Mouse (Mus musculus): ENCODE results near the gene Ndufc2.
"Not testable (repeated sequence)": the region's sequence is repeated elsewhere in the genome, so short reads cannot be mapped to it uniquely, and the experiment has no call there.

The Ndufc2 gene

DNA sequence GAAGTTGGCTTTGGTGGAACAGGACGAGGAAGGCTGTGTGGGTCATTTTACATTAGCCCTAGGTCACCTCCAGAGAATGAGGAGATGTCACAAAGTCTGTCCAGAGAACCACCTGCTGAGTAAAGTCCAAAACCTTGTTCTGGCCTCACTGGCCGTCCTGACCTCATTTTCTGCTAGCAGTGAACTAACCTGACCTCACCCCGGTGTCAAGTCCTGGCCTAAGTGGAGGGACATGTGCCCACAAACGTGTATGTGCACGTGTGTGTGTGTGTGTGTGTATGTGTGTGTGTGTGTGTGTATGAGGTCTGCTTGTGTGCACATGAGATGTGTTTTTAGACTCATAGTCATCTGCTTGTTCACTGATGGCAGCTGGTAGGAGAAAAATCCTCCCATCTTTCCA lies 24.0 kb downstream of the Ndufc2 start:
- in situ Hi-C loops (cut with MboI, MseI), result loop anchor here in 1 of 2 experiments (25.0 kb wide), 1 partner anchor 264 kb away; the partner anchor contains the start of gene Clns1a

DNA sequence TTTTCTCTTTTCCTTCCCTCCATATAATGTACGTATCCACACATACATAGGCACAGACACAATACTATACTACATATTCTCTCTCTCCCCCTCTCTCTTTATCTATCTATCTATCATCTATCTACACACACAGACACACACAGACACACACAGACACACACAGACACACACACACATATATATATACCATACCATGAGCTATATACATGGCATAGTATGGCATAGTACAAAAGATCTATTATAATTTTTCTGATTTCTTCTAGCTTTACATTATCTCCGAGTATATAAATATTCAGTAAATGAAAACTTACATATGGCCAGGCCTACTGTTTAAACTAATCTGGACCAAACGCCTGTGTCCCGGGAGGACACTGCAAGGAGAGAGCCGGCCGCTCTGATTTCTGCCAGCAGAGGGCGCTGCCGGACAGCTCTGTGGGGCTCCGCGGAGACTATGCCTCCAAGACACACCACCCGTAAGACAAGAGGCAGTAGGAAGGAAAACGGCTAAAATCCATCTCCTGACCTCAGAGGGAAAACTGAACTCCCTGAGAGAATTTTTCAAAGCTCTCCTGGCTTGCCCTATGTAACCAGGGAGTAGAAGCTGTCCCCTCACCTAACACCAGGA lies 24.9 kb downstream of the Ndufc2 start:
- in situ Hi-C loops (cut with MboI, MseI), result loop anchor here in 1 of 2 experiments (25.0 kb wide), 2 partner anchors 263 to 1113 kb away; partner anchors contain the start of gene Clns1a

DNA sequence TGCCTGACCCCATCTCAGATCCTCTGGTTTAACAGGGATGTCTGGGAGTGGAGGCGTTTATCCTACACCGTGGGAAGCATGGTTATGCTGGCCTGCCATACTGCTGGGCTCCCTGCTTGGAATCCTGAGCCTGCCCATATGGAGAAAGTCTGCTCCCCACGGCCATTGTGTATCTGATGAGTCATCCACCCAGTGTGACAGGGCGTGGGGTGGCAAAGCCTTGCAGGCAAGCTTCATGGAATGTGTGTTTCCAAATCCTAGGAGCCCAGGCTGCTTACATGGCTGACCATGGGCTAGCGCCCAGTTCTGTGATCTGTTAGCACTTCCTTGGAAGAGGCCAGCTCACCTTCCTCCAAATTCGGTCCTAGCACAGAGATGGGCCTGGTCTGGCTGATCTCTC lies 26.8 kb downstream of the Ndufc2 start:
- in situ Hi-C loops (cut with MboI, MseI), result loop anchor here in 1 of 2 experiments (25.0 kb wide), 1 partner anchor 1111 kb away; no protein-coding TSS in a partner anchor

DNA sequence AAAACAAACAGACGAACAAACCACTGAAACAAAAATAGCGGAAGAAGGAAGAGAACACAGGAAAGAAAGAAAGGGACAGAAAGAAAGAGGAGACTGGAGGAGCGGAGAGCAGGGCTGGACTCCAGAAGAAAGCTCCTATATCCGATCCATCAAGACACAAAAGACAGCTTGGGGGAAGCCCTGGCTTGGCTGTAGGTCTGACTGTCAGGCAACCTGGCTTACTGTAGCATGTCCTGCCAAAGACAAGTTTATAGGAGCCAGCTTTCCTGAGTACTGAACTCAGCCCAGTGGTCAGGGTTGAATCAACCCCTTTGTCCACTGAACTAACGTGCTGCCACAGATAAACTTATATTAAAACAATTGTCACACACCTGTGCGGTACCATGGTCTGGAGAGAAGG lies 27.5 kb downstream of the Ndufc2 start:
- in situ Hi-C loops (cut with MboI, MseI), result loop anchor here in 1 of 2 experiments (25.0 kb wide), 1 partner anchor 1110 kb away; no protein-coding TSS in a partner anchor

DNA sequence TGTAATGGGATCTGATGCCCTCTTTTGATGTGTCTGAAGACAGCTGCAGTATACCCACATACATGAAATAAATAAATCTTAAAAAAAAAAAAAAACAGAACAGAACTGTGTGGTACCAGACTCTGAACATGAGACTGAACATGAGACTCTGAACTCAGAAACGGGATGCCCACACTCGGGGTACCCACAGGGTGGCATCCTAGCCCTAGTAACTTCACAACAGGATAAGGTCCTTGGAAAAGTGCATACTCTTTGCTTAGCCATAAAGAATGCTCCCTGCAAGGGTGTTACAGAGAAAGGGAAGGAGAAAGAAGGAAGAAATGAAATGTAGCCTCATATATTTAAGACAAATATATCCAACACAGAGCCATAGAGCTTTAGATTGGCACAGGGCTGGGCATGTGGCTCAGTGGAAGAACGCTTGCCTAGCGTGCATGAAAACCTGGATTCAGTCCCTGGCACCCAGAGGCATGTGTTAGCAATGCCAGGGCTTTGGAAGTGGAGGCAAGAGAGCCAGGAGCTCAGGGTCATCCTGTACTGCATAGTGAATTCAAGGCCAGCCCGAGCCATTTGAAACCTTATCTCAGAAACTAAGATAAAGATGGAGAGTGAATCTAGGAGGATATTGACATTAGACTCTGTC lies 28.1 kb downstream of the Ndufc2 start:
- in situ Hi-C loops (cut with MboI, MseI), result loop anchor here in 1 of 2 experiments (25.0 kb wide), 1 partner anchor 1109 kb away; no protein-coding TSS in a partner anchor

DNA sequence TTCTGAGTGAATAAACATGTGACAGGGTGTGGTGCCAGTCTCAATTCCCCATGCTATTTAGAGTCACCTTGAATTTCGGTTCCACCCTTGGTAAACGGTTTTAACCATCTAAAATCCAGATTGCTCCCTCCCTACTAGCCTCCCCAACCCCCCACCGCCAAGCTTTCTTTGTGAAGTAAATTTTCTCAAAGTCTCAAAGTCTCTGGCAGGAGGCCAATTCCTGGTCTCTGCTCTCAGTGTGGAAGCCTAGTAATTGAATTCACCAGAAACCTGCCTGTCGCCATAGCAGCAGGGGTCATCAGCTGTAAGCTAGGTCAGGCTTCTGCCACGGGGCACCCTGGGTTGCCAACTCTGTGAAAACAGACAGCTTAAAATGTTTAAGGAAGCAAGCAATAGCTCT lies 29.9 kb downstream of the Ndufc2 start:
- in situ Hi-C loops (cut with MboI, MseI), result loop anchor here in 1 of 2 experiments (25.0 kb wide), 1 partner anchor 1108 kb away; no protein-coding TSS in a partner anchor

DNA sequence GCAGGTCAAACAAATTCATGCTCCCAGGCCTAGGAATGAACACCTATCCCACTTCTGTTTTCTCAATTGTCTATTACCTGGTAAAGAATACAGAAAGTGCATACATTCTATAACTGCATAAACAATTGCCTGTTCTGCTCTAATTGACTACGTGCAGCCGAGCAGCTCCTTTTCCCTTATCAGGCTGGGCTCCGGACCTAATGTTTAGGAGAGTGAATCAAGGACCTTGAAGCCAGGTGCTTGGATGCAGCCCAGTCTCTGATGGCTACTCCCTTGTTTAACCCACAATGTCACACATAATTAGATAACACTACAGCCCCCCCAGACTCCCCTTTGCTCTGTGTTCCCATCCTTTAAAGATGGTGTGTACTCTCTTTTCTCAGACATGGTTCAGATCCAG lies 33.7 kb downstream of the Ndufc2 start:
- in situ Hi-C loops (cut with MboI, MseI), result loop anchor here in 1 of 2 experiments (25.0 kb wide), 1 partner anchor 1104 kb away; no protein-coding TSS in a partner anchor

DNA sequence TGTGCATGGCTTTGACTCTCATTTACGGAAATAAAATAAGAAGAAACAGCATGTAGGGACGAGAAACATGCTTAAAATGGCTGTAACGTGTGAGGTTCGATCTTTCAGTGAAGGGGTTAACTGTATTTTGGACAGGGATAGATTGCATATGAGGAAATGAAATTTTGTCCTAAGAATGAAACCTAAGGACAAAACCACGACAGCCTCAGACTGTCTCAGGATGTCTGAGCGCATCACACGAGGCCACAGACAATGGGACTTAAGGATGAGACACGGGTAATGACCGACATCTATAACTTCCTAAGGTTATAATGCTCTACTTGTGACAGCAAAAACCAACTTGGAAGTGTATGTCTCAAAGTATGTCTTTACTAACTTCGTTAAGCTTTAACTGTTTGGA lies 34.7 kb downstream of the Ndufc2 start:
- in situ Hi-C loops (cut with MboI, MseI), result loop anchor here in 1 of 2 experiments (25.0 kb wide), 1 partner anchor 1103 kb away; no protein-coding TSS in a partner anchor

DNA sequence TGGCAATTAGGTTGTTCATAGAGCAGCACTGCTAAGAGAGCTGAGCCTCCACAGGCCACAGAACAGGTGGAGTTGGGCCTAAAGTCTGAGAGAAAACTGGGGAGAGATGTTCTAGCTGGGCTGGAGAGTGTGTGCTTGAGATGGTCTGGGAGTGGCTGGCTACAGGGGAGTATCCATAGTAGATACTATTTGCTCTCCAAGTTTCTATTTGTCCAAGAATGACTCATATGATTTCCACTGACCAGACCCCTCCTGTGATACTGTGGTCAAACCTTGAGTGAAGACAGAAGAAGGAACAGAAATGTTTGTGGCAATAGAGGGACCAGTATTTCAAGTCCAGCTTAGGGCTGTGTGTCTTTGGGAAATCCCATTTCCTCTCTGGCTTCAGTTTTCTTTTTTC lies 39.2 kb downstream of the Ndufc2 start:
- in situ Hi-C loops (cut with MboI, MseI), result loop anchor here in 1 of 2 experiments (5.0 to 25.0 kb wide), 2 partner anchors 33 to 1098 kb away; no protein-coding TSS in a partner anchor

DNA sequence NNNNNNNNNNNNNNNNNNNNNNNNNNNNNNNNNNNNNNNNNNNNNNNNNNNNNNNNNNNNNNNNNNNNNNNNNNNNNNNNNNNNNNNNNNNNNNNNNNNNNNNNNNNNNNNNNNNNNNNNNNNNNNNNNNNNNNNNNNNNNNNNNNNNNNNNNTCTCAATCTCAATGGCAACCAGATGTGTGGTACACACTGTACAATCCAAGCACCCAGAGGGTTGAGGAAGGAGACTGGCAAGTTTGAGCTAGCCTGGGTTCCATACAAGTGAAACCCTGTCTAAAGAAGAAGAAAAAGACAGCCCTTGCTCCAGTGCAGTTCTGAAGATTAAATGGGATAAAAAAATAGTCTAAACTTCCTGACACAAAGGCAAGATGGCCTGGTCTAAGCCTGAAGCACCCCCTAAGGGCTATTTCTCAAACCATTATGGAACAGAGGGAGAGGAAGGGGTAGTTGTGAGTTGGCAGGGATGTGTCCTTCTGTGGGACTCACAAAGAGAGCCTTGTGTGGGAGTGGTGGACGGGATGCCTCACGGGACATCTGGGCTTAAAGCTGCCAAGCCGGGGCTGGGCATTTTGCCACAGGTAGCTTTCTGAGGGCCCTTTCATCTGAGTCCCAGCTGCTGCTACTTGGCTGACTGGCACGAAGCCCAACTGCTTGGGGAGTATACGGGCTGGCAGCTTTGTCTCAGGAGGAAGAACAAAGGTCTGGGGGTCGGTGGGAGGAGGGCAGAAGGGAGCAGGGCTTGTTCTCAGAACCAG lies 46.5 kb downstream of the Ndufc2 start:
- in situ Hi-C loops (cut with MboI, MseI), result loop anchor here in 1 of 2 experiments (25.0 kb wide), 1 partner anchor 1091 kb away; no protein-coding TSS in a partner anchor

DNA sequence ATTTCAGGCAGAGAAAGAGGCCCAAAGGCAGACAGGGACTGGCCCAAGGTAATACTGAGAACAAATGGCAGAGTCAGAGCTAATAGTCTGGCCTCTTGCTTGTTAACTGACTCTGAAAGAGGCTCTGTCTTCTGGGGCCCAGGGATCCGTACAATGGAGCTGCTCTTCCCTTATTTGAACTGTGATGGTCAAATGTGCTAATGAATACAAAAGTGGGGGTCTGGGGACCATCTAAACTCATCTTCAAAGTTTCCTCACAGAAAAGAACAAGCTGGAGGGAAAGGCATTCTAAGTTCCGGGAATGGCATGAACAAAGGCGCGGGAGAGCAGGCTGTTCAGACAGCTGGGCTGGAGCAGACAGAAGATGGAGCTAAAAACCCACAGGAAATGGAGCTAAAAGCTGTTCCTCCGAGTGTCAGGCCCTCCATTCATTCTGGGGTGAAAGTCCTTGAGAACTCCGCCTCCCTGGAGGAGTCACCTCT lies 47.3 kb downstream of the Ndufc2 start:
- in situ Hi-C loops (cut with MboI, MseI), result loop anchor here in 1 of 2 experiments (25.0 kb wide), 1 partner anchor 1090 kb away; no protein-coding TSS in a partner anchor

DNA sequence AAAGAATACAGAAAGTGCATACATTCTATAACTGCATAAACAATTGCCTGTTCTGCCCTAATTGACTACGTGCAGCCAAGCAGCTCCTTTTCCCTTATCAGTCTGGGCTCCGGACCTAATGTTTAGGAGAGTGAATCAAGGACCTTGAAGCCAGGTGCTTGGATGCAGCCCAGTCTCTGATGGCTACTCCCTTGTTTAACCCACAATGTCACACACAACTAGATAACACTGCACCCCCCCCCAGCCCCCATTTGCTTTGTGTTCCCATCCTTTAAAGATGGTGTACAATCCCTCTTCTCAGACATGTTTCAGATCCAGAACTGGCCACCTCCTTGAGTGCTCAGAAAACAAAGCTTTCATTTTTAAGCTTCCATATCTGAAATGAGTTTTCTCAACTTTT lies 51.2 kb downstream of the Ndufc2 start, which contains the start of gene Kctd14:
Gene Kctd14, plus strand, starts transcription at position 301 of the 400 bp plus-strand sequence.
- in situ Hi-C loops (cut with MboI, MseI), result not testable (repeated sequence)

DNA sequence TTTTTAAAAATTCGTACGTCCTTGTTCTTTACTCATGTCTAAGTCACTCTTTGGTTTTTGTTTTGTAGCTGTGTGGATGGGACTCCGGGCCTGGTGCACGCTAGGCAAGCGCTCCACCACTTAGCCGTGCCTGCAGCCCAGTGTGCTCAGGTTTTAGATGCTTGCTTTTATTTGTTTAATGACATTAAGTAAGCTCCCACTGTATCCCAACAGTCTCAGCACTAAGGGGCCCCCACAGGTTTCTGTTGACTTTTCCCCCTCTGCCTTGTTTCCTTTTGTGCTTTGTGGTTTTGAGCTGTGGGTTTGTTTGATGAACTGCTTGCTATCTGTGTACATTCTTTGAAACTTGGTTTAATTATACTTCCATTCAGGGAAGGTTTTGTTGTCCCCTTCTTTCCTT lies 52.4 kb downstream of the Ndufc2 start:
- in situ Hi-C loops (cut with MboI, MseI), result no loop called here

DNA sequence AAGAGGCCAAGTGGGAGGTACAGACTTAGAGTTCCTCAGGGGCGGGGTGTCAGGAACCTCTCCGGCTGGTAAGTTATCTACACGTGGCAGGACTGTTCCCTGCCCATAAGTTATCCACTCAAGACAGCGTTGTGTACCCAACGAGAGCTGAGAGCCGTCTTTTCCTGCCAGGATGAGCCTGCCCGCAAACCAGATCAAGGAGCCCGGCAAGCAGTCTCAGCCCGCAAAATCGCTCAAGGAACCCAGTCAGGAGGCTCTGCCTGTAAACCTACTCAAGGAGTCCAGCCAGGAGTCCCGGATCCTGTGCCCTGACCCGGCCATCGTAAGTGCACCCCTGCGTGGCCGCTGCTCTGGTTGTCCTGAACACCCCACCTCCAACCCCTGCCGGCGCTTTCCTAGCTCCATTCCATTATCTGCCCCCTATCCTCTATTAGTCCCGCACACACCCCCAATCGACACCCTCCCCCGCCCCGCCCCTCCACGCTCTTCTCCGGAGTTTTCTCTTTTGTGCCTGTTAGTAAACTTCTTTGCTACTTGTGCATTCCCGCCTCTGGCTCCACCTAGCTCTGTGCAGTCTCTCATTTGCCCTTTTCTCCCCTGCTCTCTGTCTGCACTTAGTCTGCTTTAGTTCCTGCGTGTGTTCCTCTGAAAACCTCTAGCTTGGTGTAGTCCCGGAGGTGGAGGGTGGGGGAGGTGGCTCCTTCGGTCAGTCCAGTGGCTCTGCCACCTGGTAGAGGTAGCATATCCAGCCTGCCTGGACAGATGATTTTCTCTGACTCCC lies 53.5 kb downstream of the Ndufc2 start:
- in situ Hi-C loops (cut with MboI, MseI), result no loop called here

DNA sequence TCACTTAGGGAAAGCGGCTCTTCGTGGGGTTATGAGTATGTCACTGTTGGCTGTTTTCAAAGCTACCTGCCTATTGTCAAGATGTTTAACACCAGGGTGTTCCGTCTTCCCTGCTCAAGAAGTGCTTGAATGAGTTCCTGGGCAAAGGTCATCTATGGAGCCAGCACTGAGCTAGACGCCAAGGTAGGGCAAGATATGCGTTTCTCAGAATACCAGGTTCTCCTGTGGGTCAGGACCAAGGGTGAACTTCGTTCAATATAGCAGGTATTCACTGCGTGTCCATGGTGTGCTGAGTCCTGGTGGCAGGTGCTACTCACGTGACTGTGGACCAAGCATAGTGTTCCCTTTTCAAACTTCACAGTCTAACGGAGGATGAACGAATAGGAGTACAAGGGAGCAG lies 55.0 kb downstream of the Ndufc2 start:
- in situ Hi-C loops (cut with MboI, MseI), result no loop called here

DNA sequence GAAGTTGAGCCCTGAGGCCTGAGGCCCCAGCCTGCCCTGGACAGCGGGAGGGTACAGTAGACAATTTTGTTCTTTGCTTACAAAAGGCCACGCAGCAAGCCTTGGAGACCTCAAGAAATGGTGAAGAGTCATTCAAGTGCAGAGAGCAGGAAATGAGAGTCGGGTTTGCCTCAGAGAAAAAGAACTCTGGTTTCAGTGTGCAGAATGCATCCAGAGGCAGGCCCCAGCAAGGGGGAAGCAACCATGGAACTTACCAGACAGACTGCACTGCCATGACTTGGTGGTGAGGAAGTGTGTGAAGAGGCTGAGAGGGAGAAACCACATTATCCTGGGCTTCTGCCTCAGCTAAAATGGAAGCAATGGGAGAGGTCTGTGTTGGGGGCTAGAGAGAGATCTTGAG lies 55.8 kb downstream of the Ndufc2 start:
- in situ Hi-C loops (cut with MboI, MseI), result no loop called here

Data from T-helper 17 cell (primary cell).